Mouse (Mus musculus): ENCODE measurements around the gene Gm17949.
A peak's percentile ranks its signal among the peaks of the same experiment; 100 is the strongest.

Gene Gm17949

DNA sequence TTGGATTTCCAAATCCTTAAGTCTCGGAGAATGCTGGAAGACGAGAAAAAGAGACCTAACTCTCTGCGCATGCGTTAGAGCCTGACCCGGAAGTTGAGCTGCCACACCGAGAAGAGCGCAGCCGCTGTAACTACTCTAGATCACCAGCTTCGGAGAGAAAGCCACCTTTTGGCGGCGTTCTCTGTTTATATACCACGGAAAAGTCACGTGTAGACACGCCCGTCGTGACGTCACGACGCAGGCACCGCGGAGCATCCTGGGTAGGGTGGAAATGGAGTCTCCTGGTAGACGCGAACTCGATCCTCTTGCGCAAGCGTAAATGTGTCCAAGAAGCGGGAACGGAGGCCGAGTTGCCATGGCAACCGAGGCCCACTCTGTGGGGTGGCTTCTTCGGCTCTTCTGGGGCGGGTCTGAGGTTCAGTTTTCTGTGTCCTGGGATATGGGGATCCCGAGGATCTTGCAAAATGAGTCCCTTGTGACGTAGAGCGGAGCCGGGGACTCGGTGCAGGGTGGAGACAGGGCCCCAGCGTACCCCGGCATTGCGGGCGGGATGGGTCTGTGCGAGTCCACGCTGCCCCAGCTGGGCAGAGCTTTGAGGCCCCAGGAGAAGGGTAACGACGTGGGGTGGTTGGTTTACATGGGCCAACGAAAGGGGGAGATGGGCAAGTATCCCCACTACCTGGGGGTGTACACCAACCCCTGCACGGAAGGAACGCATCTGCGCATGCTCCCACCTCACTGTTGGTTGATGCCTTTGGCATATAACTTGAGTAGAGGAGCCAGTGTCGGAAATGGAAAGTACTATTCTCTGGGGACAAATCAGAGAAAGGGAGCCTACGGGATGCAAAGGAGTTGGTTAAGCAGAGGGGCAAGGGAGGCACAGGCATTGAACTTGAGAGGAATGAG lies at the start of gene Gm17949, which contains the start of gene Gtf2f1:
Gene Gm17949, plus strand, starts transcription at position 234 of the 906 bp plus-strand sequence.
Gene Gtf2f1, minus strand, starts transcription at position 53 of the 906 bp plus-strand sequence.
- peak; percentile 100 for DNase-seq (ENCODE audit: low read depth, low spot score)

DNA sequence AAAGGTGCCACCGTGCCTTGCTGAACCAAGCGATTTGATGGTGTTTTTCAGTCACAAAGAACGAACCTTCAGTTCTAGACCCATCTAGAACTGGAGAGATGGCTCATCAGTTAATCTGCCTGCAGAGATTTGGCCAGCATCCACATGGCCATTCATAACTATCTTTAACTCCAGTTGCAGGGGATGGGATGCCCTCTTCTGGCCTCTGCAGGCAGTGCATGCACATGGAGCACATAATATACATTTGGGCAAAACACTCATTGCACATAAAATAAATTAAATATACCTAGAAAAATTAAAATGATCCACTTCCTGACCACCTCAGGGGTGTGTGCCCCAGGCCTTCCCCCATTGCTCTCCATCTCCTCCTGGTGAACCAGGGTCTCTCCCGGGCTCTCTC lies 49.4 kb upstream of the Gm17949 start:
- DNase-seq (ENCODE audit: low read depth, low spot score): no peak

DNA sequence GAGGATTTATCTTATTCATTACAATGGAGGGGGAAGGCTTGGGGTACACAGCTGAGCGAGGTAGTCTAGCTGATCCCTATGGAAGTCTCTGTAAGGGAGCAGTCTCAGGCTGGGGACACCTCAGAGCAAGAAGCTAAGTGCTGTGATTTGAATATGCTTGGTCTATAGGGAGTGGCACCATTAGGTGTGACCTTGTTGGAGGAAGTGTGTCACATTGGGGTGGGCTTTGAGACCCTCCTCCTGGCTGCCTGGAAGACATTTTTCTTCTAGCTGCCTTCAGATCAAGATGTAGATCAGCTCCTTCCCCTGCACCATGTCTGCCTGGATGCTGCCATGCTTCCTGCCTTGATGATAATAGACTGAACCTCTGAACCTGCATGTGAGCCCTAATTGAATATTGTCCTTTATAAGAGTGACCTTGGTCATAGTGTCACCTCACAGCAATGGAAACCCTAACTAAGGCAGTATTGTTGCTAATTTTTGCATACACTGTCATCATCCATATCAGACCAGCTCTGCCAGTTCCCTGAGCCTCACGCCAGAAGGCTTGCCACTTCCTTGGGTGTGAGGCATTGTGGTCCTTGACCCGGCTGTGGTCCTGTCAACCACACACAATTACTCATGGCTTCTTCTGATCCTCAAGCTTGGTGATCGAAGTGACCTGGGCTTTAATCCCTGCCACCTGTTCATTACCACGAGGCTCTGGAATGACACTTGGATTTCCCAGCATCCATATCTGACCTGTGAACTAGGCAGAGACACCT lies 48.4 kb upstream of the Gm17949 start:
- DNase-seq (ENCODE audit: low read depth, low spot score): no peak

DNA sequence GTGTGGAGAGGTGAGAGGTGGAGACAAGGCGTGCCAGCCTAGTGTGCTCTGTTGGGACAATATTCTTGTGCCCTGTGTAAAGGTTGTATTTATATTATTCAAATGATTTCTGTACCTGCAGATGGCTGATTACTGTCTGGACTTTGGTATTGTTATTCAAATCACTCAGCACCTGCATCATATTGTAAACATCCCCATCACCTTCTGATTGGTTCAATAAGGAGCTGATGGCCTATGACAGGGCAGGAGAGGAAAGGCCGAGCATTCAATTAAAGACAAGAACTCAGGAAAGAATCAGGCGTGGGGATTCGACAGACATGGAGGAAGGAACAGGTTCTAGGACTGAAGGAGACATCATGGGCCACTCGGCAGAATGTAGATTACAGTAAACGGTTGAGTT lies 47.6 kb upstream of the Gm17949 start:
- DNase-seq (ENCODE audit: low read depth, low spot score): no peak

DNA sequence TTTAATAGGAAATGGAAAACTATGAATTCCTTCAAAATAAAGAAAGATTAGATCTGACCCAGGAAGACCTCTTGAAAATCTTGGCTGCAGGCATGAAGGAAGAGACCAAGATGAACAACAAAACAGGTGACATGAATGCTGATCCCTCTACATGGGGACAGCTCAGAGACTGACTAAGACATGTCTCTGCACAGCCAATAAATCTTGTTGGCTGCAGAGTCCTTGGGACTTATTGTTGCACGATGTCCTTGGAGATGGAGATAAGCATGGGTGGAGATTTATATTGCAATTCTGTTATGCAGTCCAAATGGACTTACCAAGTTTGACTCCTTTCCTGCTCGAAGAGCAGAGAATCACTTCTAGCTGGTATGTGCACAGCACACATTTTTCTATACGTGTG lies 41.9 kb upstream of the Gm17949 start:
- DNase-seq (ENCODE audit: low read depth, low spot score): no peak

DNA sequence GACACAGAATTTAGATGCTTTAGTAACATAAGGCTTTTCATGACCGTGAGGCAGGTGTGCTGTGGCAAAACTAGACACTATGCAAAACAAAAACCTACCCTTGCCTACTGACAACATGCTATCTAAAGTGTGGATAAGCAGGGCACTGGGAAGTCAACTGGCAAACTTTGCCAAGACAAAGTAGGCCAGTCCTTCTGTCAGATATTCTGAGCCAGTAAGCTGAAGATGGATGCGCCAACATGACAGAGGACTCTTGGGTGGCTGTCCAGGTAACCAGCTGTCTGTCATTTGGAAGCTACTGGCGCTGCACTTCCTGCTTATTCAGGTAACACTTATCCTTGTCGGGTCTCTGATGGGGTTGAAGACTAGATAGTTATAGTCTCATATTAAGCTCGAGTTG lies 41.2 kb upstream of the Gm17949 start:
- no peak for DNase-seq (ENCODE audit: low read depth, low spot score)

DNA sequence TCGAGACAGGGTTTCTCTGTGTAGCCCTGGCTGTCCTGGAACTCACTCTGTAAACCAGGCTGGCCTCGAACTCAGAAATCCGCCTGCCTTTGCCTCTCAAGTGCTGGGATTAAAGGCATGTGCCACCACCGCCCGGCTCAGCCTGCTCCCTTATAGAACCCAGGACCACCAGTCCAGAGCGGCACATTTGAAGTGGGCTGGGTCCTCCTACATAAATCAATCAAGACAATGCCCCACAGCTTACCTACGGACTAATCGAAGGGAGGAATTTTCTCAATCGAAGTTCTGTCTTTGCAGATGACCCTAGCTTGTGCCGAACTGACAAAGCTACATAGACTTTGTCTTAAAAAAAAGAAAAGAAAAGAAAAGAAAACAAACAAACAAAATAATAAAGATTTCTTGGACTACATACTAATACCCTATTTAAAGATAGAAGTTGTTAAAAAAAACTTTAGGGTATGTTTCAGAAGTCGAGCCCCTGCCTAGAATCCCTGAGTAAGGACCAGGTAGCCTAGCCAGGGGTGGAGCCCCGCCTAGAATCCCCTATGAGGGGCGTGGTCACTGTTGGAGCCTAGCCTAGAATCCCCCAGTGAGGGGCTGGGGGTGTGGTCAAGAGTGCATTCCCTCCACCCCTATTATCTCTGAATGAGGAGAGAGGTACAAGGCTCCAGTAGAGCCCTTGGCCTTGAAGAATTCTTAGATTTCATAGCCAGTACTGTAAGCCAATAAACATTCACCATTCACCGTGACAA lies 37.1 kb upstream of the Gm17949 start:
- no peak for DNase-seq (ENCODE audit: low read depth, low spot score)

DNA sequence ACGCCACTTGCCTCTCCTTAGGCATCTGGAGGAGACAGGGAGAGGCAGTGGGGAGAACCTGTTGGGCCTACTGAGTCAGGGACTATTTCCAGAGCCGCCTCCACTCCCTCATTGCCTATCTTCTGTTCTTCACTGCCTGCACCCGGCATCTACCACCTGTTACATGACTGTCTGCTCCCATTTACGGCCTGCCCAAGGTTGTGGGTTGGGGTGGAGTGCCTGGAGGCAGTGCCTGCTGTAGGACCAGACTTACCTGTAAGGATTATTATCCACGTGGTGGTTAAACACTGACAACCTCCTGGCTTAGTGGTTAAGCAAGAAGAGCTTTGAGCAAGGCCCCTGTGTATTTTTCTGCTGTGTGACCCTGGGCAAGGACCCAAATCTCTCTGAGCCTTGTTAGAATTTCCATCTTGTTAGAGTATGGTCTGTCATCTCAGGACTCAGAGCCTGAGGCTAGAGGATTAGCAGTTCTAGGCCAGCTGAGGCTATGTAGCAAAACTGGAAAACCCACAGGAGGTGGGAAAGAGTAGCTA lies 36.5 kb upstream of the Gm17949 start:
- DNase-seq (ENCODE audit: low read depth, low spot score): no peak

DNA sequence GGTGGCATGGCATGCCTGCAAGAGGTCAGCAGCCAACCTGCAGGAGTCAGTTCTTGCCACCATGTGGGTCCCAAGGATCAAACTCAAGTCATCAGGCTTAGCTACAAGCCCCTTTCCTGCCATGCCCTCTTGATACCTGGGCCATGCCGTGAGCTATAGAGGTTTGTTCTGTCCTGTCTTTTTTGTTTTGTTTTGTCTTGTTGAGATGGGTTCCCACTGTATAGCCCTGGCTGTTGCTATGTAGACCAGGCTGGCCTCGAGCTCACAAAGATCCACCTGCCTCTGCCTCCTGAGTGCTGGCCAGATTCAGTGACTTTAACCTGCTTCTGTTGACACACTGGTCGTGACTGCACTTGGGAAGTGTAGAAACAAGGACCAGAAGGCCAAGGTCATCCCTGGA lies 35.9 kb upstream of the Gm17949 start:
- DNase-seq (ENCODE audit: low read depth, low spot score): no peak

DNA sequence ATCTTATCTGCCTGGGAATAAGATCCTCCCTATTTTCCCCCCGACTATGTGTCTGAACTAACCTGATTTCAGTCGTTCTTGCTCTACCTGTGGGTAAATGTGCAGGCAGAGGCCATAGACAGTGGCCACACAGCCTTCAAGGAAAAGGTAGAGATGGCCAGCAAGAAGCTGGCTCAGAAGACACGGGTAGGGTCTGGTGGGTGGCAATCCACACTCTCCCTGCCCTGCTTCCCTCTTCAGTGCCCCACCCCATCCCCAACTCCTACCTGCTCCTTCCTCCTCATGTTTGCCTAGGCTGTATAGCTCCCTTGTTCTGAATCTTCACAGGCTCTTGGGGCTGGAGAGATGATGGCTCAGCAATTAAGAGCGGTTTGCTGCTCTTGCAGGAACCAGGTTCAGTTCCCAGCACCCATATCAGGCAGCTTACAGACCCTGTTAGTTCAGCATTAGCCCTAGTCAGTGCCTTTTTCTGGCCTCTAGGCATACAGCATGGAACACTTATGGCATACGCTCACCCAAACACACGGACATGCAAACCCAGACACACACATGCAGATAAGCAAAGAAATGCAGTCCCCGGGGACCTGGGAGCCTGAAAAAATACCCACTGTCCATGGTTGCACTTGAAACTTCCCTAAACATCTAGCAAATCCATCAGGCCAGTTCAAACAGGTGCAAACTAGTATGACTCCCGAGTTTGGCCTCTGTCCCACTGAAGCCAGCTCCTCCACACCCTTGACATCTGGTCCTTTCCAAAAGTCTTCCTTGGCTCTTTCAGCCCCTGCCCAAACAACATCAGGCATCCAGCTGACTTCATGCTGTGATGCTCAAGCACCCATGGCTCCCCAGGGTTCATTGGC lies 34.5 kb upstream of the Gm17949 start:
- DNase-seq (ENCODE audit: low read depth, low spot score): no peak

DNA sequence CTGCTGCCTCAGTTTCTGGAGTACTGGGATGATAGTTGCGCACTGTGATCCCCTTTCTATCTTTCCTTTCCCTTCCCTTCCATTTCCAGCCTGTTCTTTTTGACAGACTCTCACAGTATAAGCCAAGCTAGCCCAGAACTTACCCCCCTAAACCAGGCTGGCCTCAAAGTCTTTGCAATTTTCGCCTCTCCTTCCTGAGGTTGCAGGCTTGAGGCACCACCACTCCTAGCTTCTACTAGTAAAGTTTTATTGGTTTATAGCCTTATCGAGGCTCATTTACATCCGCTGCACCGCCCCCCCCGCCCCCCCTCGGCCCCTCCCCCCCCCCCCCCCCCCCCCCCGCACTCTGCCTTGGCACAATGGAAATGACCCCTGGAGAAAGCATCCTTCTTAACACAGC lies 31.7 kb upstream of the Gm17949 start:
- DNase-seq (ENCODE audit: low read depth, low spot score): no peak

DNA sequence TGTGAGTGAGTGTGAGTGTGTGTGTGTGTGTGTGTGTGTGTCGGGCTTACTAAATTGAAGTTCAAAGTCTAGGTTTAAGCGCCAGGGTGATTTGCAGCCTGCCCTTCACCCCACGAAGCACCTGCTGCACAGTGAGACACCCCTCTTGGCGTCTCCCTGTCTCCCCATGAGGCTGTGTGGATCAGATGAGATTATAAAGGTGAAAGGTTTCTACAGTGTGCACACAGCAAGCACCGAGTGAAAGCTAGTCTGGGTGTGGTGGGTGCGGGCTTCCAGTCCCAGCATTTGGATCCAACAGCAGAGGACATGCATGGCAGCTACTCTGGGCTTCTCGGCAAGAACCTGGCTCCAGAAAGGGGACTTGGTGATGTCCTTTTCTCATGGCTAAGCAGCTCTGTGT lies 30.2 kb upstream of the Gm17949 start:
- no peak for DNase-seq (ENCODE audit: low read depth, low spot score)

DNA sequence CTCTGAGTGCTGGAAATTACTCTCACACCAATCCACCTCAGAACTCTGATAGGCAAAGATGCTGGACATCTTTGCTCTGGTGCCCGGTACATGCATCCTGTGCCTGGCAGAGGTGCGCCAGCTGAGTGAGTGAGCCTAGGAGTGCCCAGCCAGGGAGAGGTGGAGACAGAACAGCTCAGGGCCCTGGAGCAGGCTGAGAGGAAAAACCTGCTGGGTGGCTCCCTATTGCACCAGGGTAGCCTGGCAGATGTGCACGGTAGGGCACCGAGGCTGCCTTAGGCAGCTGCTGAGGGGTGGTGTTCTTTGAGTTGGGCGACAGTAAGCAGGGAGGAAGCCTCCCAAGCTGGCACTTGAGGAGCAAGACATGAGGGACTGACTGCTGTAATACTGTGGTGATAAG lies 29.3 kb upstream of the Gm17949 start, which contains the start of gene Acer1:
Gene Acer1, minus strand, starts transcription at position 114 of the 400 bp plus-strand sequence.
- DNase-seq (ENCODE audit: low read depth, low spot score): no peak

DNA sequence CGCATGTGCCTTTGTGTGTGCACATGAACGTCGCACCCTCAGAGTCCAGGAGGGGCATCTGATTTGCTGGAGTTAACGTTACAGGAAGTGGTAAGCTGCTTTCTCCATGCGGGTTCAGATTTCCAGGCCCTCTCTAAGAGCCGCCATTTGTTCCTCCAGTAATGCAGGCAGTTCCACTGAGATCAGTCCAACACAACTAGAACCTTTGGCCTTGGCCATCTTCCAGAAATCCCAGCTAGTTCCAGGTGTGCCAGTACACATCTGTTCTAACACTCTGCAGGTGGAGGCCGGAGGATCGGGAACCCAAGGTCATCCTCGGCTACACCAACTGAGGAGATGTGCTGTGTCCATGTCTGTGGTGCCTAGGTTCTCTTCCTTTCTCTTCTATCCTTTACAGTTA lies 26.4 kb upstream of the Gm17949 start:
- no peak for DNase-seq (ENCODE audit: low read depth, low spot score)

DNA sequence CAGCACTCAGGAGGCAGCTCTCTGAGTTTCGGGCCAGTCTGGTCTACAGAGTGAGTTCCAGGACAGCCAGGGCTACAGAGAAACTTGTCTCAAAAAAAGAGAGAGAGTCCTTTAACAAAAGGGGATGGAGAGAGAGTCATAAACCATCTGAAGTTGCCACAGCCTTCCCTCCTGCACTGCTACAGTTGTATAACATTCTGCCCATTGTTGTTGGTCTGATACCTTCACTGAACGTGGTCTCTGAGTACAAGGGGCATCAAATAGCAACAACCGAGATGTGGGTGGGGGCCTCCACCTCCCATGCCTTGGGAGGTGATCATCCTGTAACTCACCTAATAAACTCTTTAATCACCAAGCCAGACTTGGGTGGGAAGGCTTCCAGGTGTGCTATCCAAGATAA lies 25.6 kb upstream of the Gm17949 start:
- DNase-seq (ENCODE audit: low read depth, low spot score): no peak

DNA sequence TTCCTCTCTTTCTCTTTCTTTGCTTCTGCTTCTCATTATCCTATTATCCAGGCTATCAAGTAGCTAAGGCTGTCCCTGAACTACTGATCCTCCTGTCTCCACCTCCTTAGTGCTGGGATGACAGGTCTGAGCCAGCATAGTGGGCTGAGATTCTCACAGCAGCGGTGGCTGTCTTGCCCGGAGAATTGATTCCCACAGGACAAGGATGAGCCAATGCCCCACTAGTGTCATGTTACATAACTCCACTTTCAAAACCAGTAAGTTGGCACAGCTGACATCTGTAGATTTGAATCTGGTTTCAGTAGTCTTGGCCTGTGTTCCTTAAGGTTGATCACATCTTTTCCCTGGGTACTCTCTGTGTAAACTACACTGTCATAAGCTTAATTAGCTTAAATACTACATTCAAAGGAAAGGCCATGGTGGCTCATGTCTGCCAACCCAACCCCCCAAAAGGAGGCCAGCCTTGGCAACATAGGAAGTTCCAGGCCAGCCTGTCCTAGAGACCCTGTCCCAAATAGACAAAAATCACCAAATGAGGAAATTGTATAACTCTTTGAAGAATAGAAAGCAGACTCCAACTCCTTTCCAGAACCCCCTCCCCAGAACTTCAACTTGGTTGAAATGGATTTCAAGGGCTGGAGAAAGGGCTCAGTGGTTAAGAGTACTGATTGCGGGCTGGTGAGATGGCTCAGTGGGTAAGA lies 25.0 kb upstream of the Gm17949 start:
- no peak for DNase-seq (ENCODE audit: low read depth, low spot score)

DNA sequence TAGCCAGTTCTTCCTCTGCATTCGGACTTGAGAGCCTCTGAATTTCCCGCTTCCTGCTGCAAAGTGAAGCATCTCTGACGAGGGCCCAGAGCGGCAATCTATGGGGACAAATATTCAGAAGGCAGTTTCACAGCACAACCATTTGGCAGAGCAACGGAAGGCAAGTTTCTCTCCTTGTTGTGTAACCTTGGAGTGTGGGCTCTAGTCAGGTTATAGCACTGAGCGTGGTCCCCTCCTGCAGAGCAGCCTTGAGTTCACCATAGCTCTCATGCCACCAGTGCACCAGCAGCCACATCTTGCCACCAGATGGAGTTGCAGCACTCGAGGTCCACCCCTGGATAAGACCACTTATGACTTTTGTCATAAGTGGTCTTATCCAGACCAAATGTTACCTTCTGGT lies 22.8 kb upstream of the Gm17949 start:
- DNase-seq (ENCODE audit: low read depth, low spot score): no peak

DNA sequence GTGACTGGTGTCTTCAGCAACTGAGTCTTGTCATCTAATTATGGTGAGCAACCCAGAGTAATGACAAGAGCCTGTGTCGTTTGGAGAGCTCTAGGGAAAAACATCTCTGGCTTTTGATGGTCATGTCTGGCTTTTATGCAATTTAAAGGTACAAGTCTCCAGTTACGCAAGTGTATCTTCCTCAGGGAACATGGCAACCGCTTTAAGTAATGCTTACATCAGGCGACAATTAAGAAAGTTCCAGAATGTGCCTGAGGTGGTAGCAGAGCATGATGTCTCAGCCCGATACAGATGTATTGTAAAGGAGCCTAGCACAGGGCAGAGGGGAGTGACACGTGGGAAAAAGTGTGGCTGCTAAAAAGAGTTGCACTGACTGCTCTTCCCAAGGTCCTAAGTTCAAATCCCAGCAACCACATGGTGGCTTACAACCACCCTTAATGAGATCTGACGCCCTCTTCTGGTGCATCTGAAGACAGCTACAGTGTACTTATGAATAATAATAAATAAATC lies 22.3 kb upstream of the Gm17949 start:
- DNase-seq (ENCODE audit: low read depth, low spot score): no peak

DNA sequence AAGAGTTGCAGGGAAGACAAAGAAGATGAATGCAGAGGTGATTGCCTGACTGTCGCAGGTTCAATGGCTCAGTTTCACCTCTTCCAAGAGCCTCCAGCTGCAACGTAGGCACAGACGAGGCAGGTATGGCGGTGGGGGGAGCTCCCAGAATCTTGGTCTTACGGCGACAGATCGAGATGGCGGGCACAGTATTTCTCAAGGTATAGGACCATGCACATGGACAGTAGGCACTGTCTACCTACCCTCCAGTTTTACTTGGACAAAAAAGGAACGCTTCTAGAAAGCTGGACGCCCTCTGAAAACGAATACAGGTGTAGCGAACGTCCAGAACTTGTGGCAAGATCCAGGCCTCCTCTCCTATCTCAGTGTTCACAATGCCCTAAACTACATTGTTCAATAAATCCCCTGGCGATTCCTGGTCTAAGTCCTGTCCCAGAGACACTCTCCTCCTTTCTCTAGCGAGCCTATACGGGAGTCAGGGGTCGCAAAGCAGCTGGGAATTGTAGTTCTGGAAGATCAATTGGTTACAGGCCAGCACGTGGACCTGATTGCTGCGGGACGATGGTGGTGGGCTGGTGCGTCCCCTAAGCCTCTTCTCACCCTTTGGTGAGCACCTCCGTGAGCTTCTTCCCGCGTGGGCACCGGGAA lies 21.7 kb upstream of the Gm17949 start:
- no peak for DNase-seq (ENCODE audit: low read depth, low spot score)

Data from CD4-positive helper T cell, adult 2 months (primary cell).